Mouse (Mus musculus) heart, embryonic 10.5 days (tissue): ENCODE data around the gene Olfr1294. TPM values are rescaled to one million over a fixed set of nuclear protein-coding genes. Genes with fewer than 3 reads are reported as not detected.

Experiments
- DNase-seq: peaks from one replicate; pipeline ENCODE4 v3.0.0-alpha.2; 2017; ENCODE audit warnings: low spot score
- H3K27ac ChIP-seq: fragments of 300-500 bp; sonication (generic); 2 replicates; pipeline ENCODE4 v1.5.1; 2016; ENCODE audit warnings: mild to moderate bottlenecking
- H3K27me3 ChIP-seq: fragments of 300-500 bp; sonication (generic); 2 replicates; pipeline ENCODE4 v1.6.1; 2016; ENCODE audit warnings: mild to moderate bottlenecking; ENCODE audit not compliant: poor library complexity, insufficient read depth, severe bottlenecking
- H3K36me3 ChIP-seq: fragments of 300-500 bp; sonication (generic); 2 replicates; pipeline ENCODE4 v1.6.1; 2016; ENCODE audit warnings: mild to moderate bottlenecking, moderate library complexity
- H3K4me1 ChIP-seq: fragments of 300-500 bp; sonication (generic); 2 replicates; pipeline ENCODE4 v1.6.1; 2016; ENCODE audit warnings: mild to moderate bottlenecking
- H3K4me3 ChIP-seq: fragments of 300-500 bp; sonication (generic); 2 replicates; pipeline ENCODE4 v1.5.1; 2016; ENCODE audit warnings: mild to moderate bottlenecking, moderate library complexity
- H3K9me3 ChIP-seq: fragments of 300-500 bp; sonication (generic); 2 replicates; pipeline ENCODE4 v1.6.1; 2016; ENCODE audit warnings: mild to moderate bottlenecking, moderate library complexity
- WGBS: fragments of 180-500 bp; shearing (Covaris S2); methylation state at CpG from one replicate; pipeline ENCODE4 v1.1.7; 2016; 5-methylcytosine and 5-hydroxymethylcytosine counted together
- polyA plus RNA-seq: library from polyadenylated mRNA; unstranded; fragments of >200 nt; fragmentation: Nextera tagmentation; extraction: Ambion mirVana; gene quantifications from 2 replicates; pipeline ENCODE4 v1.2.1, GENCODE M21; 2016

The Olfr1294 gene
- not detected in 2 replicates for polyA plus RNA-seq

DNA sequence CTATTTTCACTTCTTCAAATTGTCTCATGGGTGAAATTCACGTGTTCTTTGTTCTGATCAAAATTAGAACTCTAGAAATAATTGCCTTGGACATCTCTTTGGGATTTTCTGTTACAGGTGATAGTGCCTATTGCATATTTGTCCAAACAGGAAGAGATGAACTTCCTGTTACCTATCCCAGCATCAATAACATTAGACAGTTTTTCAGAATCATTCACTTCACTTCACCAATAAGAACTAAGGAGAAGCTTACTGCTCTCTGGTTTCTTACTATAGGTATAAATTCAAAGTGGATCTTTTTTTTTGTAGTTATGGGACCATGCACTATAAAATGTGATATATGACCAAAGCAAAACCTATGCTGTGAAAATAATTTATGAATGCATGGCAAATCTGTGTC, at the start of gene Olfr1294:
Gene Olfr1294 (minus strand): TSS at position 101 of the 400 bp plus-strand sequence.
- DNase-seq, result no peak
- no peak within 1 kb of the TSS for H3K4me3 ChIP-seq
- WGBS, result 39% methylated on average over 1 of the region's 1 CpGs
- no peaks in the 10 kb centered on the region for H3K36me3 ChIP-seq
- H3K27me3 ChIP-seq, result no peaks in the 10 kb centered on the region
- no peaks in the 10 kb centered on the region for H3K4me1 ChIP-seq
- no peaks in the 10 kb centered on the region for H3K9me3 ChIP-seq
- no peak within 1 kb of the TSS for H3K27ac ChIP-seq

DNA sequence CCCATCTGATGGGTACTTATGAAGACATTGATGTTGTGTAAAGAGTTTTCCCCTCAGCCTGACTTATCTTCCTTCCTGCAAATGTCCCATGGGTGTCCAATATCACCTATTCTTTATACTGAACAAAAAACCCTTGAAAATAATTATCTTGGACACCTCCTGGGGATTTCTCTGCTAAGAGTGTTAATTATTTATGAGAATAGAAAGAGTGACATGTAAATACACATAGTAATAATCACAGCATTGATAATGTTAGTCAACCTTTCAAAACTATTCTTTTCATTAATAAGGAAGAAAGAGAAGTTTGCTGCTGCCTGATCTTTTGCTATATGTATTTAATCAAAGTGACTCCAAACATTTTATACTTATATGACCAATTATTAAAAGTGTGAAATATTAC, 29.5 kb upstream of the Olfr1294 start, which contains the start of gene Olfr1295:
Gene Olfr1295 (minus strand): TSS at position 101 of the 400 bp plus-strand sequence.
- Histone ChIP-seq H3K27me3 (no peaks in the 10 kb centered on the region), H3K36me3 (no peaks in the 10 kb centered on the region), H3K9me3 (no peaks in the 10 kb centered on the region), H3K4me3 (no peak within 1 kb of the TSS), H3K4me1 (no peaks in the 10 kb centered on the region), H3K27ac (no peak within 1 kb of the TSS)
- no peak for DNase-seq

GRCm38 (mm10) chr2:111524903-111525302, 15.2 kb downstream of the Olfr1294 start, which contains the start of gene Olfr1293-ps:
Olfr1293-ps (plus strand) TSS chr2:111525203.
- no peaks in the 10 kb centered on the region for H3K9me3 ChIP-seq
- no peaks in the 10 kb centered on the region for H3K27me3 ChIP-seq
- no peak for DNase-seq
- 70% methylated on average over 1 of the region's 1 CpGs for WGBS
- no peaks in the 10 kb centered on the region for H3K36me3 ChIP-seq
- no peaks in the 10 kb centered on the region for H3K4me1 ChIP-seq
- H3K4me3 ChIP-seq, result no peak within 1 kb of the TSS
- H3K27ac ChIP-seq, result no peak within 1 kb of the TSS

- H3K27ac ChIP-seq, result no peak overlapping the region
- H3K4me3 ChIP-seq, result no peak overlapping the region
- 0 out of 2 replicates have a peak, but pooled peaks cover 3% of the 10 kb centered on the region for H3K9me3 ChIP-seq
- H3K36me3 ChIP-seq, result no peaks in the 10 kb centered on the region
- H3K27me3 ChIP-seq, result no peaks in the 10 kb centered on the region
- no peak for DNase-seq
- H3K4me1 ChIP-seq, result no peaks in the 10 kb centered on the region
- 86% methylated on average over 10 of the region's 10 CpGs for WGBS
Measured at GRCm38 (mm10) chr2:111517451-111517850, 22.6 kb downstream of the Olfr1294 start.

- H3K27ac ChIP-seq, result no peak within 1 kb of the TSS
Measured at GRCm38 (mm10) chr2:111496880-111497279, 43.2 kb downstream of the Olfr1294 start, which contains the start of gene Olfr1291-ps1. Olfr1291-ps1 (plus strand) TSS chr2:111497180.

GRCm38 (mm10) chr2:111493729-111494128, 46.4 kb downstream of the Olfr1294 start, which contains the start of gene Olfr1290:
Olfr1290 (minus strand) TSS chr2:111493829.
- no peak within 1 kb of the TSS for H3K27ac ChIP-seq
- no peaks in the 10 kb centered on the region for H3K27me3 ChIP-seq
- WGBS, result 73% methylated on average over 5 of the region's 5 CpGs
- no peaks in the 10 kb centered on the region for H3K36me3 ChIP-seq
- DNase-seq, result no peak
- no peaks in the 10 kb centered on the region for H3K4me1 ChIP-seq
- no peaks in the 10 kb centered on the region for H3K9me3 ChIP-seq
- no peak within 1 kb of the TSS for H3K4me3 ChIP-seq

More at GRCm38 (mm10) chr2:111496880-111497279, 43.2 kb downstream of the Olfr1294 start, which contains the start of gene Olfr1291-ps1:
- DNase-seq, result no peak
- Histone ChIP-seq H3K4me3 (no peak within 1 kb of the TSS), H3K36me3 (no peaks in the 10 kb centered on the region), H3K27me3 (no peaks in the 10 kb centered on the region), H3K9me3 (no peaks in the 10 kb centered on the region), H3K4me1 (no peaks in the 10 kb centered on the region)
- WGBS, result 86% methylated on average over 3 of the region's 3 CpGs

Other genes starting within 250 kb of the Olfr1294 start
- 0.04 TPM in 1 of 2 replicates, not detected in the other for gene Olfr1279, start 239.7 kb downstream of the Olfr1294 start, polyA plus RNA-seq
- not detected in 2 replicates for gene Olfr1280, start 226.3 kb downstream of the Olfr1294 start, polyA plus RNA-seq
- not detected in 2 replicates for gene Olfr1281, start 213.8 kb downstream of the Olfr1294 start, polyA plus RNA-seq
- gene Olfr1282, start 204.2 kb downstream of the Olfr1294 start, polyA plus RNA-seq, result not detected in 2 replicates
- gene Olfr1283, start 173.5 kb downstream of the Olfr1294 start, polyA plus RNA-seq, result not detected in 2 replicates
- gene Olfr1284, start 164.8 kb downstream of the Olfr1294 start, polyA plus RNA-seq, result not detected in 2 replicates
- gene Olfr1286, start 117.2 kb downstream of the Olfr1294 start, polyA plus RNA-seq, result not detected in 2 replicates
- not detected in 2 replicates for gene Olfr1287, start 91.1 kb downstream of the Olfr1294 start, polyA plus RNA-seq
- gene Olfr1288, start 66.2 kb downstream of the Olfr1294 start, polyA plus RNA-seq, result not detected in 2 replicates
- not detected in 2 replicates for gene Olfr1289, start 59.5 kb downstream of the Olfr1294 start, polyA plus RNA-seq
- gene Olfr1290, start 46.5 kb downstream of the Olfr1294 start, polyA plus RNA-seq, result 0.15 and 0.31 TPM in 2 replicates
- 0.09 TPM in 1 of 2 replicates, not detected in the other for gene Olfr1291-ps1, start 43.1 kb downstream of the Olfr1294 start, polyA plus RNA-seq
- gene Olfr1293-ps, start 15.1 kb downstream of the Olfr1294 start, polyA plus RNA-seq, result not detected in 2 replicates
- not detected in 2 replicates for gene Olfr1295, start 29.4 kb upstream of the Olfr1294 start, polyA plus RNA-seq
- not detected in 2 replicates for gene Olfr1297, start 86.2 kb upstream of the Olfr1294 start, polyA plus RNA-seq
- gene Olfr1298, start 108.9 kb upstream of the Olfr1294 start, polyA plus RNA-seq, result not detected in 2 replicates
- not detected in 2 replicates for gene Olfr1299, start 121.1 kb upstream of the Olfr1294 start, polyA plus RNA-seq
- not detected in 2 replicates for gene Olfr1301, start 210.7 kb upstream of the Olfr1294 start, polyA plus RNA-seq
- gene Olfr1302, start 237.1 kb upstream of the Olfr1294 start, polyA plus RNA-seq, result not detected in 2 replicates